Mouse (Mus musculus): ENCODE measurements around the gene Syncrip. TPM values are rescaled to one million over a fixed set of nuclear protein-coding genes. Genes with fewer than 3 reads are reported as not detected.
"Not testable (repeated sequence)": the region's sequence is repeated elsewhere in the genome, so short reads cannot be mapped to it uniquely, and the experiment has no call there.

Gene Syncrip
- polyA plus RNA-seq, 1 experiment from 2014 or later = 127 TPM

DNA sequence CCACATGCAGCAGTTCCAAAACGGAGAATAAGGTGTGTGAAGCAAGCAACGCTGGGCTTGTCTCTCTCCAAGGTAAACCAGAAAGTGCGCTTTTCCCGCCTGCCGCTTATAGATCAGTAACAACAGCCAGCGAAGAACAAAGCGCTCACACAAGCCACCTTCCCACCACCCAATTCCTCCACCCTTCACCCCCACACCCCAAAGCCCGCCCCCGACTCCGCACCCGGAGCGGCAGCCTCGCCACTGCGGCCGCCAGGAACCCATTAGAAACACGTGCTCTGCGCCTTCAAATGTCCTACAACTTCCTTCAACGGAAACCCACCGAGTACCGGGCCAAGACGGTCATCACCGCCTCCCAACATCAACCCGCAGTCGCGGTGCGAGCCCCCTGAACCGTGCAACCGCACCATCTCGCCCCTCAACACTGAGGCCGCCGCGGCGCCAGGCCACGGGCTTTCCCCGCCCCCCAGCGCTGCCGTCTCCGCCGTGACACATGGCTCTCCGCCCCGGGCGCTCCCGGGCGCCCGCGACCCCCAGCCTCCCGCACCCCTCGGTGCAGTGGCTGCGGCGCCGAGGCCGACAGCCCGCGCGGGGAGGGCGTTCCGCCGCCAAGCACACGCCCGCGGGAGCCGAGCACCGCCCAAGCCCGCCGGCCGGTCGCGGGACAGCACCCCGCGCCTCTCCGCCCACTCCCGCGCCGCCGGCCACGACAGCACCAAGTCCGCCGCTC is 1.1 kb downstream of the Syncrip start:
- WGBS = 1% methylated on average over 58 of the region's 78 CpGs

DNA sequence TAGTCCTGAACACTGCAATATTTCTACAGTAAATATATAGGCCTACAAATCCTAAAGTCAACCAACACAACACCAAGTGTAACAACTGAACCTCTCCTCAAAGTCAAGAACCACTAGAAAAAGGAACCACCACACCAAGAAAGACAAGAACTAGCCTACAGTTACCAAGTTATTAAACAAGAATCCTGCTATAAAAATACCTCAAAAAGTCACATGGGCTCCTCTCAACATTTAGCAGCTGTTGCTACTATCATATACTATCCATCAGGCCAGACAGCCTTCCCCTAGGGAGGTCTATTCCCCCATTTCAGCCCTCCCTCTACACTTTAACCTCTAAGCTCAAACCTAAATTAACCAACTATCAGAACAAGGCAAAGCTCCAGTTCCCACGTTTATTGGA is 2.3 kb downstream of the Syncrip start:
- Histone ChIP-seq H3K4me3 (peak overlapping the region; percentile 100), H3K36me3 (peaks cover 16% of the 10 kb centered on the region), H3K9ac (peak overlapping the region; percentile 47), H3K4me1 (peaks cover 5% of the 10 kb centered on the region), H3K9me3 (no peaks in the 10 kb centered on the region), H3K27me3 (no peaks in the 10 kb centered on the region), H3K4me2 (replicated peaks) (peak overlapping the region; percentile 78), H3K27ac (no peak overlapping the region)
- ATAC-seq (ENCODE audit: insufficient number of reproducible peaks, insufficient read depth, low FRiP score, low TSS enrichment) = no peak
- 7% methylated on average over 1 of the region's 1 CpGs for WGBS

More for the DNA sequence above, 1.1 kb downstream of the Syncrip start:
- H3K27me3 ChIP-seq = no peaks in the 10 kb centered on the region
- H3K9me3 ChIP-seq = no peaks in the 10 kb centered on the region
- H3K4me2 ChIP-seq (replicated peaks) = peak overlapping the region; percentile 78
- peaks cover 8% of the 10 kb centered on the region for H3K36me3 ChIP-seq
- H3K27ac ChIP-seq = peak overlapping the region; percentile 99
- peaks cover 5% of the 10 kb centered on the region for H3K4me1 ChIP-seq
- peak overlapping the region; percentile 100 for H3K4me3 ChIP-seq
- peak overlapping the region; percentile 100 for H3K9ac ChIP-seq
- ATAC-seq (ENCODE audit: insufficient number of reproducible peaks, insufficient read depth, low FRiP score, low TSS enrichment) = 0 out of 2 replicates have a peak, but pooled peaks have one; percentile 0

DNA sequence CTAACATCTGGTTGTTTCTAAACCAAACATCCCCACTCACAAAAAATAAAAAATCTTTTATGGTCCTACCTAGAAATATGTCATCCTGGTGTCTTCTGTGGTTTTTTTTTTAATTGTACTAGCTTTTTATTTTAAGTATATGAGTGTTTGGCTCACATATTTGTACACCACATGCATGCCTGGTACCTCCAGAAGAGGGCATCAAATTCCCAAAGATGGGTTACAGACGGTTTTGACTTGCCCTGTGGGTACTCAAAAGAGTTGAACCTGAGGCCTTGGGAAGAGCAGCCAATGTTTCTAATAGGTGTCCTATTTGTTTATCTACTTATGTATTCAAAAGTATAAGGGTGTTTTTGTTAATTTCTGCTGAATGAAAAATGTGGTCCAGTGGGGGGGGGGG is 6.2 kb downstream of the Syncrip start:
- no peak for ATAC-seq (ENCODE audit: insufficient number of reproducible peaks, insufficient read depth, low FRiP score, low TSS enrichment)
- no peak overlapping the region for H3K4me2 ChIP-seq (replicated peaks)
- H3K9ac ChIP-seq = no peak overlapping the region
- no peak overlapping the region for H3K4me3 ChIP-seq
- H3K36me3 ChIP-seq = peaks cover 43% of the 10 kb centered on the region
- no peaks in the 10 kb centered on the region for H3K27me3 ChIP-seq
- no peak overlapping the region for H3K27ac ChIP-seq
- 26% methylated on average over 1 of the region's 1 CpGs for WGBS
- H3K9me3 ChIP-seq = no peaks in the 10 kb centered on the region
- peaks cover 5% of the 10 kb centered on the region for H3K4me1 ChIP-seq

DNA sequence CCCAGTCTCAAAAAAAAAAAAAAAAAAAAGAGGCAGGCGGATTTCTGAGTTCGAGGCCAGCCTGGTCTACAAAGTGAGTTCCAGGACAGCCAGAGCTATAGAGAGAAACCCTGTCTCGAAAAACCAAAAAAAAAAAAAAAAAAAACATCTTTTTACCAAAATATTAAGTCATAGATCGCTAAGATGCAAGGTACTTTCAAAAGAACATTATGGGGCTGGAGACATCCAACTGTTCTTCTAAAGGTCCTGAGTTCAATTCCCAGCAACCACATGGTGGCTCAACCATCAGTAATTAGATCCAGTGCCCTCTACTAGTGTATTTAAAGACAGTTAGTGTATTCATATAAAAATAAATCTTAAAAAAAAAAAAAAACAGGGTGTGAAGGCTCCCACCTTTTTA is 21.4 kb downstream of the Syncrip start:
- H3K27me3 ChIP-seq; H3K4me2 ChIP-seq (replicated peaks); H3K4me1 ChIP-seq; H3K27ac ChIP-seq; H3K9ac ChIP-seq; H3K4me3 ChIP-seq; ATAC-seq (ENCODE audit: insufficient number of reproducible peaks, insufficient read depth, low FRiP score, low TSS enrichment); H3K9me3 ChIP-seq: not testable (repeated sequence)
- peaks cover 44% of the 10 kb centered on the region for H3K36me3 ChIP-seq
- WGBS = 88% methylated on average over 3 of the region's 4 CpGs

DNA sequence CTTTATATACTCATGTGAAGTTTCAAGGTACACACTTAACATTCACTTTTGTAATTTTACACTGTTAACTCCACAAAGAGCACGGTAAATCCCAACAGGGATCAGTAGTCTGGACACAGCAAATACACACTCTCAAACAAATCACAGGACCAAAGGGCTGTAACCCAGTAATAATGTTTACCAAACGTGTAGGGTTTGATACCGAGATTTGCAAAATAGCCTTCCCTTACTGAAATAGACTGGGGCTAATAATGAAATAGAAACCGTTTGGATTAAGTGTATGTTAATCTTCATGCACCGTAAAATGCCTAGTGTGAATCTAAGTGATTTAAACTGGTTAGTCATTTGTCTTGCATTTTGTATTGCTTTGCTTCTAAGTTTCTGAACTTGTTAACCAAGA is 42.4 kb downstream of the Syncrip start:
- no peak for ATAC-seq (ENCODE audit: insufficient number of reproducible peaks, insufficient read depth, low FRiP score, low TSS enrichment)
- Histone ChIP-seq H3K9ac (no peak overlapping the region), H3K9me3 (no peaks in the 10 kb centered on the region; the same call in 1 of the 2 replicates), H3K27ac (no peak overlapping the region), H3K36me3 (0 out of 2 replicates have a peak, but pooled peaks cover 3% of the 10 kb centered on the region), H3K27me3 (no peaks in the 10 kb centered on the region), H3K4me3 (no peak overlapping the region), H3K4me2 (replicated peaks) (peak overlapping the region; percentile 88), H3K4me1 (peaks cover 6% of the 10 kb centered on the region; the same call in 1 of the 2 replicates)
- 30% methylated on average over 5 of the region's 5 CpGs for WGBS

DNA sequence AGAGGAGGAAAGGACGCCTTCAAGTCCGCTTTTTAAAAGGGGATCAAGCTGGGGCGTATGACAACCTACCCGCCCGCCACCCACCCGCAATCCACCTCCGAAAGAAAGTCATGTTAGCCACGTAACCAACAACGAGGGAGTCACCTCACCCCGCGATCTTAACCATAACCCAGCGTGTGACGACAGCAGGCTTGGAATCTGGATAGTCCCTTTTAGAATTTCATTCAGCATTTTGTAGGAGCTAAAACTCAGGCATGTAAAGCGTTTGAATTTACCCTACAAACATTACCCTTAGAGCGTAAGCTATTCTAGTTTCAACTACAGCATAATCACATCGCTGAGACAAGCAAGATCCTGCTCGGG is 43.2 kb downstream of the Syncrip start:
- no peak; the same call in 1 of the 2 replicates for ATAC-seq (ENCODE audit: insufficient number of reproducible peaks, insufficient read depth, low FRiP score, low TSS enrichment)
- under 1% methylated on average over 17 of the region's 17 CpGs for WGBS
- H3K9ac ChIP-seq = peak overlapping the region; percentile 70
- H3K36me3 ChIP-seq = no peaks in the 10 kb centered on the region
- H3K27me3 ChIP-seq = no peaks in the 10 kb centered on the region
- H3K4me3 ChIP-seq = peak overlapping the region; percentile 75
- H3K27ac ChIP-seq = peak overlapping the region; percentile 80
- no peaks in the 10 kb centered on the region; the same call in 1 of the 2 replicates for H3K9me3 ChIP-seq
- peak overlapping the region; percentile 88 for H3K4me2 ChIP-seq (replicated peaks)
- H3K4me1 ChIP-seq = peaks cover 6% of the 10 kb centered on the region; the same call in 1 of the 2 replicates

DNA sequence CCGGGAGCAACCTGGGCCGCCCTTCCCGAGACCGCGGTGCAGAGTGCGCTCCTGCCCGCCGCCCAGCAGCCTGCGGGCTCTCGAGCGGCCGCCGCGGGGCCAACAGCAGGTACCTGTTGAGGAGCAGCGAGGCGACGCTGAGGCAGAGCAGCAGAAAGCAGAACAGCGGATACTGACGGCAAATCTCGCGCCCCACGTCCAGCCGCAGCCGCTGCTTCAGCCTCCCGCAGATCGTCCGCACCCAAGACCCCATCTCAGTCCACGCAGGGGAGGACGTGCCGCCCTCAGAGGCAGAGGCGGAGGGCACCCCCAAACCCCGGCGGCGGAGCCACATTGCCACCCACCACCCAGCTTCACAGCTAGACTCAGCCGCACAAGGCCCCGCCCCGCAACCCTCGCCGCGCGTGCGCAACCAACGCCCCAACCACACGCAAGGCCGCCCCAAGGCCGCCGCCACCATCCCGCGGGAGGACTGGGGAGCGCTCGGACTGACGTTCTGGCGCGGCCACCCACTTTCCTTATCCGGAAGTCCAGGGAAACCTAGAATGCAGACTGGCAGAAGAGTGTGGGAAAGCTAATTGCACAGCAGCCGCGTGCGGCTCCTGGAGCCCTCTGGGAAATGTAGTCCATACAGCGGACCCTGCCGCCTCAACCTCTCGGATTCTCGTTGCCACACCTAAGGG is 43.7 kb downstream of the Syncrip start, which contains the start of gene Snx14:
TSS of gene Snx14 (minus strand) at position 404 of the 683 bp plus-strand sequence.
- Histone ChIP-seq H3K27me3 (no peaks in the 10 kb centered on the region), H3K4me2 (replicated peaks) (peak within 1 kb of the TSS; percentile 88), H3K27ac (peak within 1 kb of the TSS; percentile 80), H3K9me3 (no peaks in the 10 kb centered on the region; the same call in 1 of the 2 replicates), H3K4me1 (peaks cover 6% of the 10 kb centered on the region; the same call in 1 of the 2 replicates), H3K4me3 (peak within 1 kb of the TSS; percentile 75), H3K36me3 (no peaks in the 10 kb centered on the region), H3K9ac (peak within 1 kb of the TSS; percentile 70)
- ATAC-seq (ENCODE audit: insufficient number of reproducible peaks, insufficient read depth, low FRiP score, low TSS enrichment) = peak; percentile 96
- WGBS = under 1% methylated on average over 62 of the region's 62 CpGs

DNA sequence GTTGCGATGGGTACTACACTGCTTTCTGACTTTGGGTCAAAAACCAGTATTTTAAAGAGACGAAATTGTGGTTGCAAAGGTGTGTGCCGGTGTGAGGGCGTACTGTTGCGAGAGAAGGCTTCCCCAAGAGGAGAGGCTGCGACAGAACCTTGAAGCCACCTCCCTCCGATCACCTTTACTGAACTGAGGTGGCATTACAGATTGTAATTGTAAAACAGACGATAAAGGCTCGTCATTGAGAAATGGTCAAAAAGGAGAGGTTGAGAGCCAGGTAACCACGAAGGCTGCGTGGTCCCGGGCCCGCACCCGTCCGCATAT is 44.2 kb downstream of the Syncrip start:
- Histone ChIP-seq H3K4me3 (peak overlapping the region; percentile 75), H3K36me3 (no peaks in the 10 kb centered on the region), H3K9me3 (no peaks in the 10 kb centered on the region; the same call in 1 of the 2 replicates), H3K4me1 (peaks cover 6% of the 10 kb centered on the region; the same call in 1 of the 2 replicates), H3K27ac (peak overlapping the region; percentile 80), H3K27me3 (no peaks in the 10 kb centered on the region), H3K9ac (peak overlapping the region; percentile 70), H3K4me2 (replicated peaks) (peak overlapping the region; percentile 88)
- 2% methylated on average over 15 of the region's 15 CpGs for WGBS
- no peak for ATAC-seq (ENCODE audit: insufficient number of reproducible peaks, insufficient read depth, low FRiP score, low TSS enrichment)

DNA sequence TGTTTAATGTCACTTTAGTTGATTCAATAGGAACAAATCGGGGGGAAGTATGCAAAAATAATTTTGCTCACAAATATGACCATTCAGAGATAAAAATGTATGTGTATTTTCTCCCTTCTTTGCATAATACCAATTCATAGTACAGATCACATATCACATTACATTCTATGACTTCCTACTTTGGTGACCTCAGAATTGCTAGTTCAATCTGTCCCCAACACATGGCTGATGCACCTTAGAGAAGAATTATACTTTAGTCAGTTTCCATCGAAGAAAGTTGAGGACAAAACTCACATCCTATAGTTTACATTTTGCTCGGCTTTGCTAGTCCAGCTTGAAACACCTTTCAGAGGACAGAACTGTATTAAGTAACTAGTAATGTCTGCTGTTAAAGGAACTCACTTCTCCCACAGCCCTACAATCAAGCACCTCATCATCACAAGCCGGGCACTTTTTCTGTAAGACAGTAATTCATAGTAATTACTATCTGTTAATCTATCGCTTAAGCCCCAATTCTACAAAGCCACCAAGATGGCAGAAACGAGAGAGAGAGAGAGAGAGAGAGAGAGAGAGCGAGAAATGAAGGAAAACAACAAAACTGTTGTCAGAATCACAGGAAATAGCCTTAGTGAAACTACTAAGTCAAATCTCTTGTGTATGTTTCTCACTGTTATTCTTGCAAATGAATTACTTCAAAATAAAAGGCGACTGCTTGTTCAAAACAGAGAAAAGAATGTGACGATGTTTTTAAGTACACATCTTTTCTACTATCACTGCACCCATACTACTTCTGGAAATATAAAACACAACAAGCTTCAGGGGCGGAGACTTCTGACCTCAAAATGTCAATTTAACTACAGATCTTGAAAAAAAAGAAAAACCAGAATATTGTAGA is 44.8 kb downstream of the Syncrip start:
- Histone ChIP-seq H3K9me3 (no peaks in the 10 kb centered on the region; the same call in 1 of the 2 replicates), H3K36me3 (no peaks in the 10 kb centered on the region), H3K4me2 (replicated peaks) (peak overlapping the region; percentile 88), H3K4me3 (peak overlapping the region; percentile 75), H3K27ac (no peak overlapping the region), H3K9ac (peak overlapping the region; percentile 70; the same call in 1 of the 2 replicates), H3K4me1 (peaks cover 6% of the 10 kb centered on the region; the same call in 1 of the 2 replicates), H3K27me3 (no peaks in the 10 kb centered on the region)
- ATAC-seq (ENCODE audit: insufficient number of reproducible peaks, insufficient read depth, low FRiP score, low TSS enrichment) = no peak
- WGBS = 56% methylated on average over 10 of the region's 10 CpGs

DNA sequence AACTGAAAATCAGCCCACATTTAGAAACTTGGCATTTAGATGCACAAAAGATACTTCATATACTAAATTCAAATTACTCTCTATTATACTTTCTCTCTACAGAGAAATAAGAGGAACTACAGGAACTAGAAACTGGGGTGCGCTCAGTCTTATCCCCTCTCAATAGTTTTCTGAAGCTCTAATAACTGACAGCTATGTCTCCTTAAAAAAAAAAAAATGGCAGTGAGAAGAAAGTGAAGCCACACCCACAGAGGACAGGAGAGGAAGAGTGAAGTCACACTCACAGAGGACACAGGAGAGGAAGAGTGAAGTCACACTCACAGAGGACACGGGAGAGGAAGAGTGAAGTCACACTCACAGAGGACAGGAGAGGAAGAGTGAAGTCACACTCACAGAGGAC is 58.0 kb downstream of the Syncrip start:
- no peaks in the 10 kb centered on the region for H3K9me3 ChIP-seq
- 90% methylated on average over 2 of the region's 2 CpGs for WGBS
- H3K9ac ChIP-seq = no peak overlapping the region
- no peaks in the 10 kb centered on the region for H3K4me1 ChIP-seq
- no peak overlapping the region for H3K4me2 ChIP-seq (replicated peaks)
- peaks cover 12% of the 10 kb centered on the region for H3K36me3 ChIP-seq
- H3K27me3 ChIP-seq = no peaks in the 10 kb centered on the region
- H3K4me3 ChIP-seq = no peak overlapping the region
- no peak overlapping the region for H3K27ac ChIP-seq
- ATAC-seq (ENCODE audit: insufficient number of reproducible peaks, insufficient read depth, low FRiP score, low TSS enrichment) = no peak

DNA sequence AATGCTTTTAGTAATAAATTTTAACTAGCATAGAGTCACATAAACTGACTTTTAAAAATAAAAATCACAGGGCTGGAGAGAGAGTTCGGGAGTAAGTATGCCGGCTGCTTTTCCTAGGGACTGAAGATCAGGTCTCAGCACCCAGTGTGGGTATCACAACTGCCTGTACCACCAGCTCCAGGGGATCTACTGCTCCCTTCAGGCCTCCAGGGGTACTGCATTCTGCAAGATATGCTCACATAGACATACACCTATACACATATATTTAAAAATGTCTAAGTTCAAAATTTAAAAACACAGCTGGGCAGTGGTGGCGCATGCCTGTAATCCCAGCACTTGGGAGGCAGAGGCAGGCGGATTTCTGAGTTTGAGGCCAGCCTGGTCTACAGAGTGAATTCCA is 59.9 kb downstream of the Syncrip start:
- H3K27ac ChIP-seq = no peak overlapping the region
- no peaks in the 10 kb centered on the region for H3K27me3 ChIP-seq
- H3K9me3 ChIP-seq = no peaks in the 10 kb centered on the region
- H3K36me3 ChIP-seq = peaks cover 12% of the 10 kb centered on the region
- ATAC-seq (ENCODE audit: insufficient number of reproducible peaks, insufficient read depth, low FRiP score, low TSS enrichment) = no peak
- no peak overlapping the region for H3K4me2 ChIP-seq (replicated peaks)
- no peak overlapping the region for H3K4me3 ChIP-seq
- no peak overlapping the region for H3K9ac ChIP-seq
- WGBS = over 99% methylated on average over 4 of the region's 4 CpGs
- H3K4me1 ChIP-seq = no peaks in the 10 kb centered on the region

Data from embryonic facial prominence, embryonic 12.5 days (tissue).